Mouse (Mus musculus) layer of hippocampus, adult 2 months (tissue): ENCODE measurements around the gene Naa16. TPM values are rescaled to one million over a fixed set of nuclear protein-coding genes. Genes with fewer than 3 reads are reported as not detected.

Experiments
- DNase-seq, 2 experiments: peaks; one replicate each; pipeline ENCODE4 v3.0.0; 2022; ENCODE audit warnings: low spot score in 2 of 2
- H3K27ac ChIP-seq: fragments of 200-600 bp; 2 replicates; pipeline ENCODE4 v1.8.1; 2022
- H3K4me3 ChIP-seq: fragments of 200-600 bp; 2 replicates; pipeline ENCODE4 v1.8.1; 2022; ENCODE audit warnings: mild to moderate bottlenecking
- CTCF ChIP-seq: fragments of 200-600 bp; conservative IDR thresholded peaks from 2 replicates; pipeline ENCODE4 v1.8.1; 2022; ENCODE audit warnings: antibody characterized with exemption, mild to moderate bottlenecking, moderate library complexity
- total RNA-seq, 2 experiments: library from RNA; stranded (reverse); gene quantifications; 2 replicates each; pipeline ENCODE4 v1.2.3; 2021

Gene Naa16
- total RNA-seq, 2 experiments from 2014 or later, result 13.5 to 15.2 TPM

DNA sequence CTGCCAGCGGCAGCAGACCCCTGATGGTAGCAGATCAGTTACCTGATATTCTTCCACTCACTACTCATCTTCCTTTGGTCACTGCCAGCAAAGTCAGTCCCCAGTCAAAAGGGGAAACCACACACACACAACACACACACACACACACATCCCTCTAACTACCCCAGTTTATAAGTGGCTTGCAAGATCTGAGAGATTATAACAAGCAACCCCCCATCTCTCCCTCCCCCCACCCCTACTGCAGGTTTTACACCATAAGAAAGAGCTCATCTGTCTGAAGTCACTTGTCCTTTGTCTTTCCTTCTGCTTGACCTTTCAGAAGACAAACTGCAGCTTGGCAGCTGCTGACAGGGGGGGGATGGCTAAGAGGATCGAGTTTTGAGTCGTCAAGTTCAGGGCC lies 115.1 kb downstream of the Naa16 start:
- Histone ChIP-seq H3K4me3 (no peak overlapping the region), H3K27ac (no peak overlapping the region)
- TF ChIP-seq CTCF, result no peak
- DNase-seq, result no peak

Other genes starting within 250 kb of the Naa16 start
- gene Zfp957, start 143.4 kb downstream of the Naa16 start, total RNA-seq, result not detected
- 10 to 100 TPM; 37.1 to 40.7 TPM for gene Rgcc, start 89.1 kb downstream of the Naa16 start, total RNA-seq
- 1 to 10 TPM; 6.0 to 6.2 TPM for gene Mtrf1, start 7.0 kb upstream of the Naa16 start, total RNA-seq
- gene Kbtbd7, start 35.7 kb upstream of the Naa16 start, total RNA-seq, result 10 to 100 TPM; 39.9 to 44.0 TPM
- gene Kbtbd6, start 61.1 kb upstream of the Naa16 start, total RNA-seq, result 1 to 10 TPM in 1 of 2 experiments, under 1 TPM in 1; 0.91 to 1.2 TPM
- gene Elf1, start 90.4 kb upstream of the Naa16 start, total RNA-seq, result 1 to 10 TPM; 4.6 to 4.8 TPM
- gene Wbp4, start 90.7 kb upstream of the Naa16 start, total RNA-seq, result 10 to 100 TPM; 50.4 to 52.8 TPM
- 10 to 100 TPM; 89.7 to 92.1 TPM for gene Sugt1, start 196.9 kb upstream of the Naa16 start, total RNA-seq